Mouse (Mus musculus): Measurements from ENCODE around the gene Pola1. TPM values are rescaled to one million over a fixed set of nuclear protein-coding genes. Genes with fewer than 3 reads are reported as not detected.
"Not testable (repeated sequence)": the region's sequence is repeated elsewhere in the genome, so short reads cannot be mapped to it uniquely, and the experiment has no call there.

Gene Pola1
- polyA plus RNA-seq, 1 experiment from 2014 or later, result 23.9 TPM

DNA sequence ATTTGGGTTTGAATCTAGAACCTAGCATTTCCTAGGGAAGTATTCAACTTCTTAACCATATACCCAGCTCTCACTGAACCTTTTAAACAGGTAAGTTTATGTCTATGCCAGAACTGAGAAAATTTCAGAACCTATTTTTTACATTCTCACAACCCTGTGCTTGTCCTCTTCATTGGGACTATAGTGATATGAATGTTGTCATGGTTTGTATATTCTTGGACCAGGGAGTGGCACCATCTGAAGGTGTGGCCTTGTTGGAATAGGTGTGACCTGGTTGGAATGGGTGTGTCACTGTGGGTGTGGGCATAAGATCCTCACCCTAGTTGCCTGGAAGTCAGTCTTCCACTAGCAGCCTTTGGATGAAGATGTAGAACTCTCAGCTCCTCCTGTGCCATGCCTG, 231.1 kb downstream of the Pola1 start:
- H3K9me3 ChIP-seq; H3K36me3 ChIP-seq (replicated peaks); H3K4me3 ChIP-seq (replicated peaks); H3K4me2 ChIP-seq; ATAC-seq (ENCODE audit: low FRiP score); H3K9ac ChIP-seq; H3K4me1 ChIP-seq; H3K27me3 ChIP-seq; H3K27ac ChIP-seq: not testable (repeated sequence)

DNA sequence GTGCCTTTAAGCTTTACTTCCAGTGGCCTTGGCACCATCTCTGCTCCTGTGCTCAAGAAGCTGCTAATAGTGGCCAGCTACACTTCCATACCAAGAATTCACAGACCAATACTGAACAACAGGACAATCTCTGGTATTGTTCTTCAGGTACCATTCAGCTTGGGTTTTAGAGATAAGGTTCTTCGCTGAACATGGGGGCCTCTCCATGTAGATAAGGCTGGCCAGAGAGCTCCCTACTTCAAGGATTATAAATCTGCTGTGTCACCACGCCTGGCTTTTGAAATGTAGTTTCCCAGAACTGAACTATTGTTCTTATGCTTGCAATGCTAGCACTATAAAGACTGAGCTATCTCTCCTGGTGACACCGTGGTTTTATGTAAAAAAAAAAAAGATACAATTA, 234.9 kb downstream of the Pola1 start:
- H3K4me2 ChIP-seq, result no peak overlapping the region
- no peak overlapping the region for H3K27ac ChIP-seq
- ATAC-seq (ENCODE audit: low FRiP score), result no peak
- H3K27me3 ChIP-seq, result no peaks in the 10 kb centered on the region
- H3K36me3 ChIP-seq (replicated peaks), result no peaks in the 10 kb centered on the region
- H3K9me3 ChIP-seq, result no peaks in the 10 kb centered on the region
- H3K9ac ChIP-seq, result no peak overlapping the region
- WGBS, result 82% methylated on average over 3 of the region's 3 CpGs
- H3K4me1 ChIP-seq, result no peaks in the 10 kb centered on the region
- no peak overlapping the region for H3K4me3 ChIP-seq (replicated peaks)

DNA sequence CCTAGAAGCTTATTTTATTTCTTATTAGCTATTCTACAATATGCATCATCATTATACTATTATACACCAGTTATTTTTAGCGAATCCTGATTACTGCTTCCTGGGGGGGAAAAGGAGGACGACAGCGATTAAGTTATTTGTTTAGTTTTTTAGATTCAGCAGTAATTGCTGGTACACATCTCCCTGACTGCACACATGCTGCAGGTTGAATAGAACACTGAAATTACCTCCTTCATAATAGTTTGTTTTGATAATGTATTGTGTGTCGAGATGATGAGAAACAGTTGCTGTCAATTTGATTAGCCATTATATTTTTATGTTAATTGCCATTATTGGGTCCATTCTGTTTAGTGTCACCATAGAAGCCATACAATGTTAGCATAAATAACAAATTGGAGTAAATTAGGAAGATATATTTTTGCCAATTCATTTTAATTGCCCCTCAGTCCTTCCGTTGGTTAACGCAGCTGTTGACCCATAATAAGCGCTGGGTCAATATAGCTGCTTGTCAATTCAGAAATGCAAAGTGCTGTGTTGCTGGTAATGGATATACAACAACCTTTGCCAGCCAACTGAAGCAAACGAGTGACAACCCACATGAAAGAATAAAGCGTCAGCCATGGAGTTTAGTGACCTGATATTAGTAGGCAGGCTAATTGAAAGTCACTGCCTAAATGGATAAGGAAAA, 254.5 kb downstream of the Pola1 start:
- peak; percentile 67 for ATAC-seq (ENCODE audit: low FRiP score)
- H3K27ac ChIP-seq, result no peak overlapping the region
- no peaks in the 10 kb centered on the region for H3K9me3 ChIP-seq
- no peaks in the 10 kb centered on the region for H3K36me3 ChIP-seq (replicated peaks)
- no peak overlapping the region for H3K9ac ChIP-seq
- 55% methylated on average over 9 of the region's 9 CpGs for WGBS
- H3K4me3 ChIP-seq (replicated peaks), result no peak overlapping the region
- H3K27me3 ChIP-seq, result no peaks in the 10 kb centered on the region
- no peak overlapping the region for H3K4me2 ChIP-seq
- no peaks in the 10 kb centered on the region for H3K4me1 ChIP-seq

DNA sequence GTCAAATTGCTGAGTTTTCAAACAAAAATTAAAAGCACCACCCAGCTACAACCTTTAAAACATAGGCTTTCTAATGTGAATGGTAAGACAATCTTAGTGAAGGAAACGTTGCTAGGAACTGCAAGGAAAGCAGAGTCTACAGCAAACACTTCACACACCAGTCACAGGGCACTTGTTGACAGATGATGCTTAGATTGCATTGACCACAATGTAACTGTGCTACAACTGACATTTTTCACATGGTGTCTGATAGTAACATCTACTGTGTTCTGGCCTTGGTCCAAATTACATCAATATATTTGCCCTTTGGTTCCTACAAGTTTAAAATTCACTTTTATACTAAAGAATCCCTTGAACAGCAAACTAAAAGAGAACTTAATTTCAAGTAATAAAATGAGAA, 258.5 kb downstream of the Pola1 start:
- H3K4me2 ChIP-seq, result no peak overlapping the region
- no peak for ATAC-seq (ENCODE audit: low FRiP score)
- 61% methylated on average over 1 of the region's 1 CpGs for WGBS
- H3K9ac ChIP-seq, result no peak overlapping the region
- H3K4me1 ChIP-seq, result no peaks in the 10 kb centered on the region
- H3K36me3 ChIP-seq (replicated peaks), result no peaks in the 10 kb centered on the region
- H3K27ac ChIP-seq, result no peak overlapping the region
- no peak overlapping the region for H3K4me3 ChIP-seq (replicated peaks)
- no peaks in the 10 kb centered on the region for H3K9me3 ChIP-seq
- H3K27me3 ChIP-seq, result no peaks in the 10 kb centered on the region

DNA sequence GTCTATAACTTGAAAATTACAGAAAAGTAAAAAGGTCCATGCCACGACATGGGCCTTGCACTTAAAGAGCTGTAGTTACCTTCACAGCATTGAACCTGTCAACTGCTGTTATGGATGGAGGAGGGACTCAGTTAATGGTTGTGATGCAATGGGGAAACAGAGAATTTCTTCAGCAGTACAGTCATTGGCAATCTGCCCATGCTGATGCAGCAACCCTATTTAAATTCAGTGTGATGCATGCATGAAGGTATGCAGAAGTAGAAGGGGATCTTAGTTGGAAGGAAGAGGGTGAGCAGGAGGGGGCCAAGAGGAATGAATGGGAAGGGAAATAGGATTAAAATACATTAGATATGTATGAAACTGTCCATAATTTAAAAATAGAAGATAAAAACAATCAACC, 262.2 kb downstream of the Pola1 start:
- ATAC-seq (ENCODE audit: low FRiP score), result no peak
- 74% methylated on average over 1 of the region's 1 CpGs for WGBS
- Histone ChIP-seq H3K27ac (no peak overlapping the region), H3K9me3 (no peaks in the 10 kb centered on the region), H3K4me2 (no peak overlapping the region), H3K27me3 (no peaks in the 10 kb centered on the region), H3K4me3 (replicated peaks) (no peak overlapping the region), H3K36me3 (replicated peaks) (no peaks in the 10 kb centered on the region), H3K9ac (no peak overlapping the region), H3K4me1 (no peaks in the 10 kb centered on the region)

DNA sequence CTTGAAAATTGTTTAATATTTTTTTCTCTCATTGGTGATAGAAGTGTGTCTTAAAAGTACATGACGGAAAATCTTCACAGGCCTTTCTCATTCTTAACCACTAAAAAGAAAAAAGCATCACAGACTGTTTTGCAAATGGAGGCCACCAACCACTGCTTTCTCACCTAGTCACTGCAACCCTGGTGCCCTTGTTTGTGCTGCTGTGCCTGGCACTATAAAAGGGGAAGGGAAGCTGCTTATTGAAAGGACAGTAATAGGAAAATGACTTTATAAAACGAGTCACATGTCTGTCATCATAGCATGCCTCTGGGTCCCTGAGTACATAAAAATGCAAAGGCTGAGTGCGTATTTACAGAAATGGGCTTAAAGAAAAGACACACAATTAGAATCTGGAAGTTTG, 263.7 kb downstream of the Pola1 start:
- no peaks in the 10 kb centered on the region for H3K9me3 ChIP-seq
- no peak overlapping the region for H3K9ac ChIP-seq
- no peaks in the 10 kb centered on the region for H3K36me3 ChIP-seq (replicated peaks)
- WGBS, result 88% methylated on average over 3 of the region's 3 CpGs
- H3K27me3 ChIP-seq, result no peaks in the 10 kb centered on the region
- no peak overlapping the region for H3K4me2 ChIP-seq
- no peak overlapping the region for H3K4me3 ChIP-seq (replicated peaks)
- no peaks in the 10 kb centered on the region for H3K4me1 ChIP-seq
- no peak for ATAC-seq (ENCODE audit: low FRiP score)
- H3K27ac ChIP-seq, result no peak overlapping the region

DNA sequence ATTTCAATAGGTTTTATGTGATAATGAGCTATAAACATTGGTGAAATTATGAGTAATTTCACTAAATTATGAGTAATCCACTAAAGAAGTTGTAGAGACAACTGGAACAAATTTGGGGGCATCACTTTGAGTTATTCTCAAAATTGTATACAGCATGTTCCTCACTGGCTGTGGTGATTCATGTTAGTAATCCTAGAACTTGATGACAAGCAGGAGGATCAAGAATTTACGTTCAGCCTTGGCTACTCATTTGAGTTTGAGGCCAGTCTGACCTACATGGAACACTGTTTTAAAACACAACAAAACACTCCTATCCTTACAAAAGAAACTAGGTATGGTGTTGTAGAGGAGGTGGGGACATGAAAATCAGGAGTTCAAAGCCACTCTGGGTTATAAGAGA, 310.6 kb downstream of the Pola1 start:
- no peak for ATAC-seq (ENCODE audit: low FRiP score)
- Histone ChIP-seq H3K36me3 (replicated peaks) (no peaks in the 10 kb centered on the region), H3K27me3 (no peaks in the 10 kb centered on the region), H3K9ac (no peak overlapping the region), H3K9me3 (no peaks in the 10 kb centered on the region), H3K27ac (no peak overlapping the region), H3K4me3 (replicated peaks) (no peak overlapping the region), H3K4me1 (no peaks in the 10 kb centered on the region), H3K4me2 (no peak overlapping the region)
- 83% methylated on average over 1 of the region's 1 CpGs for WGBS

DNA sequence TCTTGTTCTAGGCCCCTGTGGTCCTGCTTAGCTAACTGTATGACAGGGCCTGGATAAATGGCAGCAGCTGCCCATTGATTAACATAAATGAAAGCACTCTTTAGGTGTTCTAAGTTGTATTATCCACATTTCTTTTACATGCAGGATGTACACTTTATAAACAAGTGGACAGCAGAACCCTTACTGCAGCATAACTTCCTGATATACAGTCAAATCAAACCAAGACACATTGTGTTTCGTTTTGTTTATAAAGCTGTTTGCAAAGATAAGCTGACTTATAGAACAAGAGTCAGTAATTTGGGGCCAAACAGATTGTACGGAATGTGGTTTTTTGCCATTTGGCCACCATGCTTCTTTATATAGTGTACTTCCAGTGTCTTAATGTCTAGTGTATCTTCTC, 312.0 kb downstream of the Pola1 start:
- H3K9ac ChIP-seq, result no peak overlapping the region
- no peaks in the 10 kb centered on the region for H3K36me3 ChIP-seq (replicated peaks)
- no peaks in the 10 kb centered on the region for H3K27me3 ChIP-seq
- no peak overlapping the region for H3K4me3 ChIP-seq (replicated peaks)
- H3K27ac ChIP-seq, result no peak overlapping the region
- no peak for ATAC-seq (ENCODE audit: low FRiP score)
- H3K4me2 ChIP-seq, result no peak overlapping the region
- H3K9me3 ChIP-seq, result no peaks in the 10 kb centered on the region
- H3K4me1 ChIP-seq, result no peaks in the 10 kb centered on the region
- 84% methylated on average over 2 of the region's 2 CpGs for WGBS

DNA sequence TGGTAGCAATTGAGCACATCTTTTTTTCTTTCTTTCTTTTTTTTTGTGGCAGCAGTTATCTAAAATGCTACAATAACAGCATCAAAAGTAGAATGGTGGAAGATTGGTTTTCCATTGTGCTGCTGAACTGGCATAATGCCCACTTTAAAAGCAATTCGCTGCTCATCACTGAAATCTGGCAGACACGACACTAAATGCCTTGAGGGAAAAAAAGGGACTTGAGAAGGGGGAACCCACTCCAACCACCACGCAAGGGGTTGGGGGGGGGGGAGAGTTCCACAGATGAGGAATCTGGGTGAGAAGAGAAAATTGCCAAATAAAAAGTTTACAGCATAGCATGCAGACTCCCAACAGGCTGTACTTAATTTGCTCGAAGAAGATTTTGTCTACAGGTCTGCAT, 314.4 kb downstream of the Pola1 start:
- Histone ChIP-seq H3K27ac (no peak overlapping the region), H3K9me3 (no peaks in the 10 kb centered on the region), H3K4me2 (no peak overlapping the region), H3K36me3 (replicated peaks) (no peaks in the 10 kb centered on the region), H3K27me3 (no peaks in the 10 kb centered on the region), H3K9ac (no peak overlapping the region), H3K4me3 (replicated peaks) (no peak overlapping the region), H3K4me1 (no peaks in the 10 kb centered on the region)
- WGBS, result 45% methylated on average over 4 of the region's 4 CpGs
- ATAC-seq (ENCODE audit: low FRiP score), result no peak

DNA sequence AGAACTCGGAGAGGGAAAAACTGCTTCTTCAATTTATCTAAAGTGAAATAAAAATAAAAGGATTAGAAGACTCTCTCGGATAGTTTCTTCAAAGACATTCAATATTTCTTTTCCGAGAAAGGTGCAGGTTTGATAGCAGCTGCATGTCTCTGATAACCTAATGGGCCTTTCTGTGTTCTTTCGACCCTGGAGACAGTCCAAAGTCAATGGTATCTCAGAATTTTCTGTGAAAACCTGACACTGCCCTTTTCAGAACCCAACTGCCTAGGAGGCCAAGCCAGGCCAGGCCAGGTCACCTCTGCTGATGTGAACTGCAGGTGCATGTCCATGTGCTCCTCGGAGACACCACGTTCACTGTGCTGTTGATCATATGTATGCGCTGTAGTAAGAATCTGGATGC, 326.2 kb downstream of the Pola1 start:
- Histone ChIP-seq H3K4me3 (replicated peaks) (no peak overlapping the region), H3K4me2 (no peak overlapping the region), H3K36me3 (replicated peaks) (no peaks in the 10 kb centered on the region), H3K4me1 (no peaks in the 10 kb centered on the region; the same call in 1 of the 2 replicates), H3K27ac (no peak overlapping the region), H3K27me3 (0 out of 2 replicates have a peak, but pooled peaks cover 6% of the 10 kb centered on the region), H3K9ac (no peak overlapping the region), H3K9me3 (no peaks in the 10 kb centered on the region)
- no peak for ATAC-seq (ENCODE audit: low FRiP score)
- WGBS, result 90% methylated on average over 7 of the region's 7 CpGs

DNA sequence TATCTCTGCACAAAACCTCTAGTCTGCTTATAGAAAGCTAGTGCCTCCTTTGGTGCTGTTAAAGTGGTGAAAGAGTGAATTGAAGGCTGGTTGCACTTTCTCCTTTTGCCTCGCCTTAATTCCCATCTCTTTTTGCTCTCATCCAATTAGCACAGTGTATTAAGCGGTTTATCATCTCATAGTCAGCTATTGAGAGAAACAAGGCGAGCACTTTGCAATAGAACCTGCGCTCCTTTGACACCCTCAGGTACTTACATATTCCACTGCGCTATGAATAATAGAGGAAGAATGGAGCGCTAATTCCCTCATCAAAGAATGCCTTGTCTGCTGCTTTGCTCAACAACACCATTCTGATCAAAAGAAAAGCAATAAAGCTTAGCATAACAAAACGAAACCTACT, 330.2 kb downstream of the Pola1 start:
- Histone ChIP-seq H3K9me3 (no peaks in the 10 kb centered on the region), H3K9ac (no peak overlapping the region), H3K36me3 (replicated peaks) (no peaks in the 10 kb centered on the region), H3K4me3 (replicated peaks) (no peak overlapping the region), H3K4me2 (no peak overlapping the region), H3K27me3 (peaks cover 10% of the 10 kb centered on the region; the same call in 1 of the 2 replicates), H3K27ac (0 out of 2 replicates have a peak overlapping the region, but pooled peaks have one; percentile 91), H3K4me1 (peaks cover 10% of the 10 kb centered on the region)
- WGBS, result 11% methylated on average over 7 of the region's 7 CpGs
- ATAC-seq (ENCODE audit: low FRiP score), result peak; percentile 75

DNA sequence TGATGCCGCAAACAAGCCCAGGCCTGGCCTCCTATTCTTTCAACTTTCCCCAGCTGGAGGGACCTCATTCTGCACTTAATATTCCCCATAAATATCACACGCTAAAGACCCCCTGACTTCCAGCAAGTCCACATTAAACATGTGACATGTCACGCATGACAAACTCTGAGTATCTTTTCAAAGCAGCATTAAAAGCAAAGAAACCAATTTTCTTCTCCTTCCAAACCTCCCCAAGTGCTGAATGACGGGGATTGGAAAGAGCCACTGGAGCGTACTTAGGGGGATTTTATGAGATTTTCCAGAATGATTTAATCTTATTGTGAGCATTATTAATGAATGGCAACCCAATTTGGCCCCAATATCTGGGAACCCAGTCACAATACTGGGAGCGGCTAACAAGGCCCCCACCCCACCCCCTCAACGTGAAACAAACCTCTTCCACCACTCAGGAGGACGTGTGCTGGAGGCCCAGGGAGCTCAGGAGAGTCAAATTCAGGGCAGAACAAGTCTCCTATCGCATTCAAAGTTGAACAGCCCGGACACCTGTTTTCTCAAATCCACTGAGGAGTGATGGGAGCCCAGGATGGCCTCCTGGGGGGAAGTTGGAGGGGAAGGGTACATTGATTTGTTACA, 331.7 kb downstream of the Pola1 start:
- H3K4me2 ChIP-seq, result no peak overlapping the region
- peak overlapping the region; percentile 91 for H3K27ac ChIP-seq
- peaks cover 16% of the 10 kb centered on the region; the same call in 1 of the 2 replicates for H3K27me3 ChIP-seq
- H3K4me1 ChIP-seq, result peaks cover 14% of the 10 kb centered on the region
- 12% methylated on average over 10 of the region's 10 CpGs for WGBS
- ATAC-seq (ENCODE audit: low FRiP score), result peak; percentile 34; the same call in 1 of the 2 replicates
- no peak overlapping the region for H3K4me3 ChIP-seq (replicated peaks)
- H3K36me3 ChIP-seq (replicated peaks), result no peaks in the 10 kb centered on the region
- no peak overlapping the region for H3K9ac ChIP-seq
- H3K9me3 ChIP-seq, result no peaks in the 10 kb centered on the region

DNA sequence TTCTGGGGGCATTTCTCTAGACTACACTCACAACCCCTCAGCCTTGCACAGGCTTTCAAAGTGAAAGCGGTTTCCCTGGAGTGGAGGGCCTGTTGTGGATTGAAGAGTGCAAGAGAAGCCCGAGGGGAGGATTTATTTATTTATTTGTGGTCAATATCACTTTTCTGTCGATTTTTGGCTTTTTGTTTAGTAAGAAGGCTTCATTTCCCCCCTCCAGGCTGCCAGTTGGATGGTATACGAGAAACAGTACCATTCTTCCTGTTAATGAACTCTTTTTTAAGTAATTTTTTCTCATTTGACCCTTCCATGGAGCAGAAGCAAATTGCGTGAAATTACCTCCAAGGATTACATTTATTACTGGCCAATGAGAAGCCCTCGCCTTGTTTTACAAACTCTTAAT, 332.2 kb downstream of the Pola1 start:
- Histone ChIP-seq H3K36me3 (replicated peaks) (no peaks in the 10 kb centered on the region), H3K4me3 (replicated peaks) (no peak overlapping the region), H3K4me1 (peaks cover 14% of the 10 kb centered on the region), H3K9me3 (no peaks in the 10 kb centered on the region), H3K9ac (peak overlapping the region; percentile 38; the same call in 1 of the 2 replicates), H3K27me3 (peaks cover 17% of the 10 kb centered on the region; the same call in 1 of the 2 replicates), H3K4me2 (peak overlapping the region; percentile 50), H3K27ac (peak overlapping the region; percentile 91)
- 13% methylated on average over 6 of the region's 6 CpGs for WGBS
- ATAC-seq (ENCODE audit: low FRiP score), result peak; percentile 13; the same call in 1 of the 2 replicates
